Mouse (Mus musculus) forebrain, embryonic 15.5 days (tissue): ENCODE results near the gene Pard3. TPM values are rescaled to one million over a fixed set of nuclear protein-coding genes. Genes with fewer than 3 reads are reported as not detected.

Experiments
- ATAC-seq: fragments of 200-750 bp; cut with Nextera tagmentation; replicated peaks from 2 replicates; pipeline ENCODE4 v1.8.0; 2017; ENCODE audit warnings: mild to moderate bottlenecking, moderate TSS enrichment, moderate library complexity
- H3K27ac ChIP-seq: fragments of 300-500 bp; sonication (generic); replicated peaks from 2 replicates; pipeline ENCODE4 v1.5.1; 2015; ENCODE audit warnings: mild to moderate bottlenecking, inconsistent platforms
- H3K27me3 ChIP-seq: fragments of 300-500 bp; sonication (generic); 2 replicates; pipeline ENCODE4 v1.6.1; 2015; ENCODE audit warnings: inconsistent platforms
- H3K36me3 ChIP-seq: fragments of 300-500 bp; sonication (generic); 2 replicates; pipeline ENCODE4 v1.6.1; 2015; ENCODE audit warnings: mild to moderate bottlenecking, inconsistent platforms
- H3K4me1 ChIP-seq: fragments of 300-500 bp; sonication (generic); 2 replicates; pipeline ENCODE4 v1.6.1; 2015; ENCODE audit warnings: inconsistent platforms
- H3K4me2 ChIP-seq: fragments of 300-500 bp; sonication (generic); replicated peaks from 2 replicates; pipeline ENCODE4 v1.6.1; 2015; ENCODE audit warnings: mild to moderate bottlenecking, inconsistent platforms
- H3K4me3 ChIP-seq: fragments of 300-500 bp; sonication (generic); 2 replicates; pipeline ENCODE4 v1.5.1; 2015; ENCODE audit warnings: mild to moderate bottlenecking, inconsistent platforms
- H3K9ac ChIP-seq: fragments of 300-500 bp; sonication (generic); replicated peaks from 2 replicates; pipeline ENCODE4 v1.6.1; 2015; ENCODE audit warnings: mild to moderate bottlenecking, inconsistent platforms
- H3K9me3 ChIP-seq: fragments of 300-500 bp; sonication (generic); 2 replicates; pipeline ENCODE4 v1.6.1; 2016; ENCODE audit warnings: inconsistent platforms
- WGBS: fragments of 180-500 bp; shearing (Covaris S2); methylation state at CpG from one replicate; pipeline ENCODE4 v1.1.7; 2015; ENCODE audit warnings: mixed read lengths; 5-methylcytosine and 5-hydroxymethylcytosine counted together
- polyA plus RNA-seq: library from polyadenylated mRNA; unstranded; fragments of >200 nt; fragmentation: Nextera tagmentation; extraction: Ambion mirVana; gene quantifications from 2 replicates; pipeline ENCODE4 v1.2.1, GENCODE M21; 2015

Gene Pard3
- polyA plus RNA-seq, 1 experiment from 2014 or later, result 18.6 TPM

DNA sequence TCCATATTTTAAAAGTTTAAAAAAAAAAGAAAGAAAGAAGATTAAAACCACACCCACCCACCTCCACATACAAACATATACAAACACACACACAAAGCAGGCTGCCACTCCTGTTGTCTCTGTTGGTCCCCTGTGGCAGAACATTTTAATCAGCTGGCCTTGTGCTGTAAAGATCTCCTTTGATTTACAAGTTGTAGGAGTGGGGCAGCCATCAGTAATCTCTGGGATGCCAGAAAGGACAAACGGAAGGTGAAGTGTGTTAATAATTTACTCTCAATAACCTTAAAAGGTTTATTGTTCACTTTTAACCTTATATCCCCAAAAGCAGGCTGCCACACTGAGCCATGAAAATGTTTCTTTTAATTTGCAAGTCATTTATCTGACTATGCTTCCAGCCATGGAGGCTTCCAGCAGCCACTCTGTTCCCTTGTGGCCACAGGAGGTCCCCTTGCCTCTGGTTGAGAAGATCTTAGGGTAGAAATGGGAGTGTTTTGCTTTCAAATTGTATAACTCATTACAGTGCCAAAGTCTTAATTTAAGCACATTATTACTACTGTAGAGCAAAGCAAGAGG, 448.4 kb downstream of the Pard3 start:
- Histone ChIP-seq H3K4me3 (no peak overlapping the region), H3K4me1 (0 out of 2 replicates have a peak, but pooled peaks cover 3% of the 10 kb centered on the region), H3K27me3 (no peaks in the 10 kb centered on the region), H3K36me3 (no peaks in the 10 kb centered on the region), H3K9me3 (no peaks in the 10 kb centered on the region), H3K4me2 (no peak overlapping the region), H3K9ac (no peak overlapping the region), H3K27ac (0 out of 2 replicates have a peak overlapping the region, but pooled peaks have one; percentile 11)
- ATAC-seq, result no peak
- 39% methylated on average over 1 of the region's 1 CpGs for WGBS

GRCm38 (mm10) chr8:127512580-127512979, 448.9 kb downstream of the Pard3 start:
- WGBS, result 36% methylated on average over 4 of the region's 4 CpGs
- H3K27me3 ChIP-seq, result no peaks in the 10 kb centered on the region
- H3K36me3 ChIP-seq, result no peaks in the 10 kb centered on the region
- H3K9ac ChIP-seq, result no peak overlapping the region
- ATAC-seq, result no peak
- no peaks in the 10 kb centered on the region for H3K9me3 ChIP-seq
- H3K4me3 ChIP-seq, result no peak overlapping the region
- 0 out of 2 replicates have a peak, but pooled peaks cover 3% of the 10 kb centered on the region for H3K4me1 ChIP-seq
- no peak overlapping the region for H3K27ac ChIP-seq
- no peak overlapping the region for H3K4me2 ChIP-seq

DNA sequence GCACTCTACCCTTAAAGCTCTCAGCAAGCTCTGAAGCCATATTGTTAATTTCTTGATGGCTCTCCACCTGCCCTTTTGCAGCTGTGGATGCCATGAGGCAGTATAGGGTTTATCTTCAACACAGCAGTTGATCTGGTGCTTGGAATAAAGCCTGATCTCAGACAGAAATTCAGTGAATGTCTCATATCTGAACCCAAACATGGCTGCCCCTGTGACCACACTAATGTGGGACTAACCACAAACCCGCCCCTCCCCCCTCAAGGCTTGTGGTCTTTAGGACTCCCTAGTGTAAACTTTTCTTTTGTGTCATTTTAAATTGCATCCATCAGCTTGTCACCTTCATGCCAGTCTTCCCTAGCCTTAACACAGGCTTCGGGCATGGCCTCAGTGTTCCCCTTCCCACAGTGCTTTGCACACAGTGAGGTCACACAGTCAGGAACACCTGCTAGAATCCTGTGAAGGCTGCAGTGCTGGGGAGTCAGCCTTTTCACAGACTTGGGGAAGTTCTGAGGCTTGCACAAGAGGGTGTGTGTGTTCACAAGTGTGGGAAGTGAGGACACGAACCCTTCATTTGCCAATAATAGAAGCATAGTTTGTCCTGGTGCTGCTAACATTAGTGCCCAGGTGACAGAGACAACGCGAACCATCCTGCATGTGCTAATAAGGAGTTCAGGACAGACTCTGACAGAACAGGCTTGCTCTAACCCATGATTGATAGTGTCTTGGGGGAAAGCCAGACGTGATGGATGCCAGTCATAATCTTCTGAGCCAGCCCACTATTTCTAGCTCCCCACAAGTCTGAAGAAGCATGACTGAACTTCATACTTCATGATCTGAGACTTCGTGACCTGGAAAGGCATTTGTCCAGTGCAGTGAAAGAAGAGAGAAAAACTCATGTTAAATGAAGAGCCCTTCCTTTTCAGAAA, 451.4 kb downstream of the Pard3 start:
- no peak overlapping the region for H3K4me2 ChIP-seq
- WGBS, result 76% methylated on average over 7 of the region's 7 CpGs
- H3K9ac ChIP-seq, result no peak overlapping the region
- no peaks in the 10 kb centered on the region for H3K9me3 ChIP-seq
- H3K27ac ChIP-seq, result no peak overlapping the region
- 0 out of 2 replicates have a peak, but pooled peaks cover 3% of the 10 kb centered on the region for H3K4me1 ChIP-seq
- H3K36me3 ChIP-seq, result no peaks in the 10 kb centered on the region
- no peaks in the 10 kb centered on the region for H3K27me3 ChIP-seq
- ATAC-seq, result no peak
- no peak overlapping the region for H3K4me3 ChIP-seq

- no peaks in the 10 kb centered on the region for H3K27me3 ChIP-seq
- H3K27ac ChIP-seq, result no peak overlapping the region
- H3K4me2 ChIP-seq, result no peak overlapping the region
- H3K4me1 ChIP-seq, result 0 out of 2 replicates have a peak, but pooled peaks cover 3% of the 10 kb centered on the region
- no peak overlapping the region for H3K4me3 ChIP-seq
- ATAC-seq, result no peak
- H3K9ac ChIP-seq, result no peak overlapping the region
- H3K9me3 ChIP-seq, result no peaks in the 10 kb centered on the region
- no peaks in the 10 kb centered on the region for H3K36me3 ChIP-seq
- 86% methylated on average over 2 of the region's 2 CpGs for WGBS
These were observed 452.4 kb downstream of the Pard3 start for GRCm38 (mm10) chr8:127516043-127516442.

DNA sequence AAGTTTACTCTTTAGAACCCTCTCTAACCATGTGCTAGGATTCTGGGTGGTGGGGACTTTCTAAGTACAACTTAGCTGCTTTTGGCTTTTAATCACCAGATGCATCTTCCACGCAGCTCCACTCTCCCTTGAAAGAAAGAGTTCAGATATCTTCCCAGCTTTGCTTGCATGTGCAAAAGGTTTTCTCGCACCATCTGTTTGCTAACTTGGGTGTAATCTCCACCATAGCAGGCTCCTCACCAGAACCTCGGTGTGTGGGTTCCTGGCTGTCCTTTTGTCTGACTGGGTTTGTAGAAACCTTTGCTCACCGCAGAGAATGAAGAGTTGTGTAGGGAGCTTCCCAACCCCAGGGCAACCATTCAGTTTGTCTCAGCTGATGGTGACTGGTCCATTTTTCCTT, 462.0 kb downstream of the Pard3 start:
- no peak for ATAC-seq
- Histone ChIP-seq H3K36me3 (no peaks in the 10 kb centered on the region), H3K4me2 (no peak overlapping the region), H3K27me3 (no peaks in the 10 kb centered on the region), H3K4me3 (no peak overlapping the region), H3K9ac (no peak overlapping the region), H3K27ac (no peak overlapping the region), H3K4me1 (no peaks in the 10 kb centered on the region), H3K9me3 (no peaks in the 10 kb centered on the region)
- WGBS, result 80% methylated on average over 4 of the region's 4 CpGs

DNA sequence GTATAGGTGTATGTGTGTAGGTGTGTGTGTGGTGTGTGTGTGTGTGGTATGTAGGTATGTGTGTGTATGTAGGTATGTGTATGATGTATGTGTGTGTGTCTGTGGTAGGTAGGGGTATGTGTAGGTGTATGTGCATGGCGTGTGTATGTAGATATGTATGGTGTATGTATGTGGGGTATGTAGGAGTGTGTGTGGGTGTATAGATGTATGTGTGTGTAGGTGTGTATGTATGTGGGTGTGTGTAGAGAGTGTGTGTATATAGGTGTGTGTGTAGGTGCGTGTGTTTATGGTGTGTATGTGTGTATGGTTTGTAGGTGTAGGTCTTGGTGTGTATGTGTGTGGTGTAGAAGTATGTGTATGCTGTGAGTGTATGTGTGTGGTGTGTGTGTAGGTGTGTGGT, 464.6 kb downstream of the Pard3 start:
- ATAC-seq, result no peak

DNA sequence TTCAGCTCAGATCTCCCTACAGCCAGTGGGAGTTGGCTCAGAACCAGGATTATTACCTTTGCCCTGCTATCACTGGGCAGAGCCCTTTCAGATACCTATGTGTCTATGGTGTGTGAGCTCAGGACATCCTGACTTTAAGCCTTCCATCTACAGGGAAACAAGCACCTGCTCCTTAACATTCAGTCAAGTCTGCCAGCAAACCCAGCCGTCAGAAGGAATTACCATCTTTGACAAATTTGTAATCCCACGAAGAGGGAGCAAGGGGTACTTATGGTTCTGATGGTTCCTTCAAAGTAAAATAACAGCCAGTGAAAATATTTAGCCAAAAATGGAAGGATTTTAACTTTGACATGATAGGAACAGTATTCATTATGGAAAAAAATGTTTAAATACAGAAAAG, 466.1 kb downstream of the Pard3 start:
- no peak overlapping the region for H3K27ac ChIP-seq
- no peak for ATAC-seq
- WGBS, result 78% methylated on average over 2 of the region's 2 CpGs
- H3K4me2 ChIP-seq, result no peak overlapping the region
- H3K27me3 ChIP-seq, result no peaks in the 10 kb centered on the region
- H3K9ac ChIP-seq, result no peak overlapping the region
- H3K4me1 ChIP-seq, result peaks cover 6% of the 10 kb centered on the region
- H3K4me3 ChIP-seq, result no peak overlapping the region
- H3K36me3 ChIP-seq, result no peaks in the 10 kb centered on the region
- H3K9me3 ChIP-seq, result no peaks in the 10 kb centered on the region

More for the DNA sequence above, 464.6 kb downstream of the Pard3 start:
- no peaks in the 10 kb centered on the region for H3K27me3 ChIP-seq
- H3K36me3 ChIP-seq, result no peaks in the 10 kb centered on the region
- no peaks in the 10 kb centered on the region for H3K9me3 ChIP-seq
- no peak overlapping the region for H3K9ac ChIP-seq
- no peaks in the 10 kb centered on the region for H3K4me1 ChIP-seq
- no peak overlapping the region for H3K27ac ChIP-seq
- H3K4me3 ChIP-seq, result no peak overlapping the region
- 99% methylated on average over 2 of the region's 2 CpGs for WGBS
- no peak overlapping the region for H3K4me2 ChIP-seq

GRCm38 (mm10) chr8:127531866-127532265, 468.2 kb downstream of the Pard3 start:
- Histone ChIP-seq H3K27me3 (no peaks in the 10 kb centered on the region), H3K4me2 (no peak overlapping the region), H3K36me3 (no peaks in the 10 kb centered on the region), H3K27ac (no peak overlapping the region), H3K9me3 (no peaks in the 10 kb centered on the region), H3K4me1 (peaks cover 24% of the 10 kb centered on the region), H3K4me3 (no peak overlapping the region), H3K9ac (no peak overlapping the region)
- WGBS, result 75% methylated on average over 3 of the region's 3 CpGs
- no peak for ATAC-seq

- H3K4me3 ChIP-seq, result no peak overlapping the region
- peaks cover 24% of the 10 kb centered on the region for H3K4me1 ChIP-seq
- no peaks in the 10 kb centered on the region for H3K9me3 ChIP-seq
- H3K27me3 ChIP-seq, result no peaks in the 10 kb centered on the region
- ATAC-seq, result peak; percentile 89
- H3K36me3 ChIP-seq, result no peaks in the 10 kb centered on the region
- H3K9ac ChIP-seq, result no peak overlapping the region
- H3K4me2 ChIP-seq, result 0 out of 2 replicates have a peak overlapping the region, but pooled peaks have one; percentile 18
- H3K27ac ChIP-seq, result peak overlapping the region; percentile 82
- 33% methylated on average over 3 of the region's 3 CpGs for WGBS
These were observed 471.1 kb downstream of the Pard3 start for GRCm38 (mm10) chr8:127534789-127535188.

GRCm38 (mm10) chr8:127535192-127535845, 471.6 kb downstream of the Pard3 start:
- Histone ChIP-seq H3K9me3 (no peaks in the 10 kb centered on the region), H3K4me3 (no peak overlapping the region), H3K9ac (no peak overlapping the region), H3K27ac (peak overlapping the region; percentile 82), H3K36me3 (no peaks in the 10 kb centered on the region), H3K4me2 (peak overlapping the region; percentile 18), H3K4me1 (peaks cover 24% of the 10 kb centered on the region), H3K27me3 (no peaks in the 10 kb centered on the region)
- peak; percentile 44 for ATAC-seq
- WGBS, result 41% methylated on average over 8 of the region's 8 CpGs

- H3K9me3 ChIP-seq, result no peaks in the 10 kb centered on the region
- peak overlapping the region; percentile 82 for H3K27ac ChIP-seq
- 39% methylated on average over 1 of the region's 1 CpGs for WGBS
- H3K9ac ChIP-seq, result no peak overlapping the region
- no peaks in the 10 kb centered on the region for H3K27me3 ChIP-seq
- H3K4me3 ChIP-seq, result no peak overlapping the region
- H3K36me3 ChIP-seq, result no peaks in the 10 kb centered on the region
- peaks cover 24% of the 10 kb centered on the region for H3K4me1 ChIP-seq
- ATAC-seq, result no peak
- H3K4me2 ChIP-seq, result no peak overlapping the region
These were observed 472.1 kb downstream of the Pard3 start for GRCm38 (mm10) chr8:127535846-127536220.

DNA sequence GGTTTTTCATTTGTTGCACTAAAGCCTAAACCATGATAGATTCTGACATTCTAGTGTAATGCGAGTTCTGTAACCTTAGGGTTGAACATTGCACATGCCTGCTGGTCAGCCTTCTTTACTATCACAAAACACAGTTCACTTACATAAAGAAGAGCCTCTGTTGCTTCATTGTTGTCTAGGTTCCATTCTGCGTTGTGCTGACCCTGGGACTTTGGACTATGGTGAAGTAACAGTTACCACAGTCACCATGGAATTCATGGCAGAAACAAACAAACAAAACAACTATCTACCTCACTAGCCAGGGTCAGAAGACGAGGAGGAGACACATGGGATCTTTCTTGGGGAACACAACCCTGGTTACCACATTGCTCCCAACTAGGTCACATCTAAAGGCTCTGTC, 476.1 kb downstream of the Pard3 start:
- no peak overlapping the region for H3K9ac ChIP-seq
- H3K27ac ChIP-seq, result no peak overlapping the region
- no peak for ATAC-seq
- no peaks in the 10 kb centered on the region for H3K27me3 ChIP-seq
- no peak overlapping the region for H3K4me3 ChIP-seq
- H3K36me3 ChIP-seq, result no peaks in the 10 kb centered on the region
- peaks cover 18% of the 10 kb centered on the region for H3K4me1 ChIP-seq
- H3K9me3 ChIP-seq, result no peaks in the 10 kb centered on the region
- 94% methylated on average over 3 of the region's 3 CpGs for WGBS
- no peak overlapping the region for H3K4me2 ChIP-seq
